In genomic region chr10:128588775-128589463, GRCm38 (mm10) we compare ENCODE assay signal across 8 mouse cellular contexts. TPM values are rescaled to one million over a fixed set of nuclear protein-coding genes. Genes with fewer than 3 reads are reported as not detected.
DNase-seq lines count a peak whose midpoint lies in the region; ATAC-seq lines count a peak whose summit lies in the region.

No protein-coding gene starts in this region.

- H3K9me3 ChIP-seq in megakaryocyte, embryonic 14.5 days: no peaks in the 10 kb centered on the region
- H3K9me3 ChIP-seq in forebrain, embryonic 16.5 days (ENCODE audit: control insufficient read depth, low read length): no peaks in the 10 kb centered on the region
- H3K9me3 ChIP-seq in limb, embryonic 11.5 days (ENCODE audit: control insufficient read depth, low read length): no peaks in the 10 kb centered on the region
- H3K9me3 ChIP-seq in neural tube, embryonic 13.5 days: no peaks in the 10 kb centered on the region

- peaks cover 45% of the 10 kb centered on the region for H3K4me1 ChIP-seq in megakaryocyte, embryonic 14.5 days
- H3K4me1 ChIP-seq in forebrain, embryonic 16.5 days (replicated peaks; ENCODE audit: control insufficient read depth, insufficient read depth, low read length): peaks cover 8% of the 10 kb centered on the region
- H3K4me1 ChIP-seq in limb, embryonic 11.5 days (ENCODE audit: control insufficient read depth, insufficient read depth, low read length): peaks cover 8% of the 10 kb centered on the region; the same call in 1 of the 2 replicates
- H3K4me1 ChIP-seq in neural tube, embryonic 13.5 days (replicated peaks): peaks cover 12% of the 10 kb centered on the region

- H3K27ac ChIP-seq in forebrain, embryonic 16.5 days (ENCODE audit: low read length): no peak overlapping the region
- no peak overlapping the region for H3K27ac ChIP-seq in limb, embryonic 11.5 days (replicated peaks; ENCODE audit: low read depth, low read length)
- H3K27ac ChIP-seq in neural tube, embryonic 13.5 days (replicated peaks): peak overlapping the region; percentile 33; the same call in 1 of the 2 replicates

- DNase-seq in limb, embryonic 11.5 days (ENCODE audit: low spot score): peak; percentile 35
- no peak for DNase-seq in left cerebral cortex, adult 8-10 months (ENCODE audit: low spot score in 2 of 2)
- no peak for DNase-seq in c-Kit-positive CD71-positive TER-119-positive erythroid progenitor cells, embryonic 14.5 days (ENCODE audit: low spot score)
- no peak for DNase-seq in adrenal gland, adult 18-20 months (ENCODE audit: low spot score in 2 of 2)

- H3K4me3 ChIP-seq in megakaryocyte, embryonic 14.5 days (replicated peaks): peak overlapping the region; percentile 93
- H3K4me3 ChIP-seq in forebrain, embryonic 16.5 days (replicated peaks; ENCODE audit: low read length): peak overlapping the region; percentile 52
- H3K4me3 ChIP-seq in limb, embryonic 11.5 days (ENCODE audit: low read depth, low read length): peak overlapping the region; percentile 53
- H3K4me3 ChIP-seq in neural tube, embryonic 13.5 days: peak overlapping the region; percentile 63

- no peak for ATAC-seq in megakaryocyte, adult 5-6 weeks (ENCODE audit: poor library complexity, severe bottlenecking)
- ATAC-seq in forebrain, embryonic 16.5 days: no peak; the same call in 1 of the 2 replicates
- ATAC-seq in limb, embryonic 11.5 days (ENCODE audit: insufficient number of reproducible peaks, low FRiP score, low TSS enrichment, low read depth): 0 out of 2 replicates have a peak, but pooled peaks have one; percentile 14
- ATAC-seq in neural tube, embryonic 13.5 days (ENCODE audit: low read depth): peak; percentile 33

- WGBS in forebrain, embryonic 16.5 days: 4% methylated on average over 23 of the region's 23 CpGs
- 1% methylated on average over 23 of the region's 23 CpGs for WGBS in limb, embryonic 11.5 days
- WGBS in neural tube, embryonic 13.5 days: 3% methylated on average over 23 of the region's 23 CpGs

- peak overlapping the region; percentile 95 for H3K4me2 ChIP-seq in forebrain, embryonic 16.5 days (ENCODE audit: low read length)
- H3K4me2 ChIP-seq in limb, embryonic 11.5 days (ENCODE audit: low read depth, severe bottlenecking): peak overlapping the region; percentile 92
- peak overlapping the region; percentile 90 for H3K4me2 ChIP-seq in neural tube, embryonic 13.5 days

- H3K36me3 ChIP-seq in megakaryocyte, embryonic 14.5 days (replicated peaks; ENCODE audit: low read length): no peaks in the 10 kb centered on the region
- no peaks in the 10 kb centered on the region for H3K36me3 ChIP-seq in forebrain, embryonic 16.5 days (ENCODE audit: control insufficient read depth, insufficient read depth)
- H3K36me3 ChIP-seq in limb, embryonic 11.5 days (ENCODE audit: control insufficient read depth, insufficient read depth, low read length): no peaks in the 10 kb centered on the region
- H3K36me3 ChIP-seq in neural tube, embryonic 13.5 days: no peaks in the 10 kb centered on the region

- peaks cover 83% of the 10 kb centered on the region for H3K27me3 ChIP-seq in megakaryocyte, embryonic 14.5 days (replicated peaks)
- peaks cover 21% of the 10 kb centered on the region for H3K27me3 ChIP-seq in forebrain, embryonic 16.5 days (replicated peaks; ENCODE audit: control insufficient read depth, insufficient read depth, low read length)
- H3K27me3 ChIP-seq in limb, embryonic 11.5 days (ENCODE audit: control insufficient read depth, insufficient read depth, low read length): peaks cover 38% of the 10 kb centered on the region
- peaks cover 62% of the 10 kb centered on the region for H3K27me3 ChIP-seq in neural tube, embryonic 13.5 days

- no peak overlapping the region for H3K9ac ChIP-seq in forebrain, embryonic 16.5 days (replicated peaks; ENCODE audit: low read depth, low read length)
- H3K9ac ChIP-seq in limb, embryonic 11.5 days (ENCODE audit: low read length): peak overlapping the region; percentile 46; the same call in 1 of the 2 replicates
- peak overlapping the region; percentile 71 for H3K9ac ChIP-seq in neural tube, embryonic 13.5 days

RNA-seq across cellular contexts. Expression of gene Erbb3, which starts 0.5 kb away (rescaled TPM):
- polyA plus RNA-seq in megakaryocyte, embryonic 14.5 days (2012; ENCODE audit: insufficient read depth, low replicate concordance): 0.08 TPM in 1 of 2 replicates, not detected in the other
- 2.5 and 2.8 TPM in 2 replicates for total RNA-seq in megakaryocyte, adult 5-6 weeks (2015)
- 1.5 and 2.1 TPM in 2 replicates for total RNA-seq in megakaryocyte, adult 5-6 weeks (2017)
- polyA plus RNA-seq in forebrain, embryonic 16.5 days (2015; fragmentation: Nextera tagmentation; extraction: Ambion mirVana): 0.46 and 0.62 TPM in 2 replicates
- 7.6 and 8.1 TPM in 2 replicates for polyA plus RNA-seq in limb, embryonic 11.5 days (2014; fragmentation: Nextera tagmentation; extraction: Ambion mirVana)
- polyA plus RNA-seq in neural tube, embryonic 13.5 days (2015; fragmentation: Nextera tagmentation; extraction: Ambion mirVana): 9.5 and 9.9 TPM in 2 replicates
- 1 to 10 TPM; 7.8 to 8.3 (median 8.2) TPM for total RNA-seq in left cerebral cortex, adult 8-10 months (2022)
- 1 to 10 TPM; 2.6 to 4.0 TPM for total RNA-seq in adrenal gland, adult 18-20 months (2021)

RNA-seq across cellular contexts. Expression of gene Pa2g4, which starts 23.1 kb away (rescaled TPM):
- 407 and 451 TPM in 2 replicates for polyA plus RNA-seq in megakaryocyte, embryonic 14.5 days (2012; ENCODE audit: insufficient read depth, low replicate concordance)
- 116 TPM in 2 replicates for total RNA-seq in megakaryocyte, adult 5-6 weeks (2015)
- total RNA-seq in megakaryocyte, adult 5-6 weeks (2017): 90.4 and 95.0 TPM in 2 replicates
- 149 and 152 TPM in 2 replicates for polyA plus RNA-seq in forebrain, embryonic 16.5 days (2015; fragmentation: Nextera tagmentation; extraction: Ambion mirVana)
- 274 and 289 TPM in 2 replicates for polyA plus RNA-seq in limb, embryonic 11.5 days (2014; fragmentation: Nextera tagmentation; extraction: Ambion mirVana)
- 124 and 136 TPM in 2 replicates for polyA plus RNA-seq in neural tube, embryonic 13.5 days (2015; fragmentation: Nextera tagmentation; extraction: Ambion mirVana)
- total RNA-seq in left cerebral cortex, adult 8-10 months (2022): 10 to 100 TPM; 57.5 to 60.9 (median 59.4) TPM
- 10 to 100 TPM; 72.6 to 85.2 TPM for total RNA-seq in adrenal gland, adult 18-20 months (2021)

RNA-seq across cellular contexts. Expression of gene Rps26, which starts 37.6 kb away (rescaled TPM):
- 3,363 and 5,964 TPM in 2 replicates for polyA plus RNA-seq in megakaryocyte, embryonic 14.5 days (2012; ENCODE audit: insufficient read depth, low replicate concordance)
- total RNA-seq in megakaryocyte, adult 5-6 weeks (2015): 1,237 and 1,288 TPM in 2 replicates
- total RNA-seq in megakaryocyte, adult 5-6 weeks (2017): 518 and 577 TPM in 2 replicates
- 358 and 398 TPM in 2 replicates for polyA plus RNA-seq in forebrain, embryonic 16.5 days (2015; fragmentation: Nextera tagmentation; extraction: Ambion mirVana)
- polyA plus RNA-seq in limb, embryonic 11.5 days (2014; fragmentation: Nextera tagmentation; extraction: Ambion mirVana): 831 and 876 TPM in 2 replicates
- 407 and 470 TPM in 2 replicates for polyA plus RNA-seq in neural tube, embryonic 13.5 days (2015; fragmentation: Nextera tagmentation; extraction: Ambion mirVana)
- 100 to 1,000 TPM; 129 to 288 (median 207) TPM for total RNA-seq in left cerebral cortex, adult 8-10 months (2022)
- total RNA-seq in adrenal gland, adult 18-20 months (2021): 100 to 1,000 TPM; 564 to 729 TPM

RNA-seq across cellular contexts. Expression of gene Rpl41, which starts 39.8 kb away (rescaled TPM):
- 1,477 and 10,817 TPM in 2 replicates for polyA plus RNA-seq in megakaryocyte, embryonic 14.5 days (2012; ENCODE audit: insufficient read depth, low replicate concordance)
- total RNA-seq in megakaryocyte, adult 5-6 weeks (2015): 2,152 and 2,213 TPM in 2 replicates
- 1,919 and 2,042 TPM in 2 replicates for total RNA-seq in megakaryocyte, adult 5-6 weeks (2017)
- 2,032 and 2,064 TPM in 2 replicates for polyA plus RNA-seq in forebrain, embryonic 16.5 days (2015; fragmentation: Nextera tagmentation; extraction: Ambion mirVana)
- polyA plus RNA-seq in limb, embryonic 11.5 days (2014; fragmentation: Nextera tagmentation; extraction: Ambion mirVana): 4,010 and 4,046 TPM in 2 replicates
- polyA plus RNA-seq in neural tube, embryonic 13.5 days (2015; fragmentation: Nextera tagmentation; extraction: Ambion mirVana): 2,522 and 2,730 TPM in 2 replicates
- 1,000 to 10,000 TPM; 1,345 to 1,743 (median 1,563) TPM for total RNA-seq in left cerebral cortex, adult 8-10 months (2022)
- 1,000 to 10,000 TPM; 2,692 to 2,714 TPM for total RNA-seq in adrenal gland, adult 18-20 months (2021)

RNA-seq across cellular contexts. Expression of gene Zc3h10, which starts 41.3 kb away (rescaled TPM):
- 21.5 and 24.2 TPM in 2 replicates for polyA plus RNA-seq in megakaryocyte, embryonic 14.5 days (2012; ENCODE audit: insufficient read depth, low replicate concordance)
- 6.0 and 8.1 TPM in 2 replicates for total RNA-seq in megakaryocyte, adult 5-6 weeks (2015)
- 12.9 and 14.5 TPM in 2 replicates for total RNA-seq in megakaryocyte, adult 5-6 weeks (2017)
- polyA plus RNA-seq in forebrain, embryonic 16.5 days (2015; fragmentation: Nextera tagmentation; extraction: Ambion mirVana): 20.9 and 21.7 TPM in 2 replicates
- polyA plus RNA-seq in limb, embryonic 11.5 days (2014; fragmentation: Nextera tagmentation; extraction: Ambion mirVana): 15.3 and 19.4 TPM in 2 replicates
- polyA plus RNA-seq in neural tube, embryonic 13.5 days (2015; fragmentation: Nextera tagmentation; extraction: Ambion mirVana): 19.4 and 19.9 TPM in 2 replicates
- total RNA-seq in left cerebral cortex, adult 8-10 months (2022): 10 to 100 TPM; 11.7 to 16.1 (median 14.8) TPM
- 10 to 100 TPM; 14.5 TPM for total RNA-seq in adrenal gland, adult 18-20 months (2021)

Comparison
In these comparisons a context has a peak if more than half of its experiments do, and no peak if none do; other contexts are left out.
1. ATAC-seq: peak in limb, embryonic 11.5 days (single experiment) and neural tube, embryonic 13.5 days (single experiment); none in megakaryocyte, adult 5-6 weeks (single experiment) and forebrain, embryonic 16.5 days (single experiment).
2. Peak in every context shown above with its lines, with median percentiles within 50 percentile points of each other: H3K4me3 ChIP-seq and H3K4me2 ChIP-seq.